Mouse (Mus musculus): Measurements from ENCODE around the gene Stox2. TPM values are rescaled to one million over a fixed set of nuclear protein-coding genes. Genes with fewer than 3 reads are reported as not detected.

Stox2 gene
- polyA plus RNA-seq, 1 experiment from 2014 or later, result 25.1 TPM

DNA sequence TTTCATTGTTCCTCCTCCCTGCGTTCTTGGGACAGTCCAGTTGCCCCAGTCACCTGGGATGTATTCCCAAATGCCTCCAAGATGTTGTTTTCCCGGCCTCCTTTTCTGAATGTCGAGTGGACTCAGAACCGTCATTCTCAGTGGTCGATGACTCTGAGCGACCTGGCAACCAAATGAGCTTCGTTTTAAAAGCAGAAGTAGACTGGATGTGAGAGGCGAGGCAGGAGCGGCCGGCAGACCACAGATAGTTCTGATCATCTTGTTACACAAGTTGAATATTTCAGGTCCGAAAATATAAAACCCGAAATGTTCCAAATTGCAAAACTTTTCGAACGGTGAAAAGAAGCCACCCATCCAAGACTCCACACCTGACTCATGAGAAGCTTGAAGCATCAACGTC, 76.2 kb downstream of the Stox2 start:
- H3K4me1 ChIP-seq, result peaks cover 31% of the 10 kb centered on the region
- no peaks in the 10 kb centered on the region for H3K27me3 ChIP-seq (ENCODE audit: poor library complexity, severe bottlenecking)
- no peaks in the 10 kb centered on the region for H3K36me3 ChIP-seq (replicated peaks)
- no peak overlapping the region for H3K4me3 ChIP-seq
- no peak for DNase-seq (ENCODE audit: extremely low spot score, low spot score)
- H3K9me3 ChIP-seq, result 0 out of 2 replicates have a peak, but pooled peaks cover 6% of the 10 kb centered on the region
- 88% methylated on average over 15 of the region's 15 CpGs for WGBS
- 0 out of 2 replicates have a peak overlapping the region, but pooled peaks have one; percentile 41 for H3K27ac ChIP-seq

DNA sequence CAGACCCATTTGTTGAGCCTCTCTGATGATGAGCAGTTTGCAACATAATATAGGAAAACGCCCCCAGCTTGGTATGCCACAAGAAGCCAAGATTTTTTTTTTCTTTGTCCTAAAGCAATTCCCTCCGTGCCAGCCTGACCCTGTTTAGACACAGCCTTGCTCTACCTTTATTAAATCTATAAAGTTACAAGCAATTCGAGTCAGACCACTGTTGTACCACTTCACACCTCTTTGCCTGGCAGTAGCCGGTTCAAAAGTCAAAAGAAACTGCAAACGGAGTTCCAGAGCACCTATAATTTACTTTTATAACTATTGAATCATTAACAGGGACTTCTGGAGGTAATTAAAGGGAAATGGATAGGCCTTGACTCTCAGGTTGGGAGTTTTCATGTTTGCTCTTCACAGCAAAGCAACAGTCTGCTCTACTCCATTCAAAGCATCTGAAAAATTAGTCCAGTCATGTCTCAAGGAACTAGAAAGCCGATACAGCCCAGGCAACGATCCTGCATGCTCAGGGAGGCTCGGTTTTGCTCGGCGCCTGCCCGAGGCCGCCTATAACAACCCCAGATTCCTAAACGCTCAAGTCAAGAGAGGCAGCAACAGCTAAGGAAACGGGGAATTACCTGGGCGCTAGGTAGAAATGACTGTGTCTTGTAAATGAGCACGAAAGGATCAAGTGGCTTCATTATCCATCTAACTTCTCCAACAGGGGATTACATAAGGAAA, 77.0 kb downstream of the Stox2 start:
- H3K27me3 ChIP-seq (ENCODE audit: poor library complexity, severe bottlenecking), result no peaks in the 10 kb centered on the region
- H3K4me1 ChIP-seq, result peaks cover 31% of the 10 kb centered on the region
- H3K4me3 ChIP-seq, result no peak overlapping the region
- WGBS, result 77% methylated on average over 16 of the region's 16 CpGs
- H3K27ac ChIP-seq, result 0 out of 2 replicates have a peak overlapping the region, but pooled peaks have one; percentile 41
- no peak for DNase-seq (ENCODE audit: extremely low spot score, low spot score)
- no peaks in the 10 kb centered on the region for H3K36me3 ChIP-seq (replicated peaks)
- H3K9me3 ChIP-seq, result no peaks in the 10 kb centered on the region

DNA sequence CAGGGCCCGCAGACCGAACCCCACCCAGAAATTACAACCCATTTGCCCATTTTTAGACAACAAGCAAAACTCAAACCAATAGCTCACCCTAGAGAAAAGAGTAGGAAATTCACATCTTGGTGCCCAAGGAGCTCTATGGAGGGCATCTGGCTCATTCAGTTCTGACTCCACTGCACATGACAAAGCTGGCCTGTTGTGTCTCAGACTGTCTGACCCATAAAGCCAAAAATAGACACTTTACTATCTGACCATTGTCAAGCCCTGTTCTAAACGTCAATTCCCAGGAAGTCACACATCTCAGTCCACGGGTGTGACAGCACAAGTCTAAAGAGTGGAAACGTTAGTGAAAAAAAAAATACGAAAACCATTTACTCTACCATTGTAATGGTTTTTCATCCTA, 79.1 kb downstream of the Stox2 start:
- Histone ChIP-seq H3K9me3 (no peaks in the 10 kb centered on the region), H3K4me1 (peaks cover 39% of the 10 kb centered on the region), H3K36me3 (replicated peaks) (no peaks in the 10 kb centered on the region), H3K4me3 (no peak overlapping the region), H3K27me3 (ENCODE audit: poor library complexity, severe bottlenecking) (no peaks in the 10 kb centered on the region), H3K27ac (no peak overlapping the region)
- 91% methylated on average over 6 of the region's 6 CpGs for WGBS
- no peak for DNase-seq (ENCODE audit: extremely low spot score, low spot score)

DNA sequence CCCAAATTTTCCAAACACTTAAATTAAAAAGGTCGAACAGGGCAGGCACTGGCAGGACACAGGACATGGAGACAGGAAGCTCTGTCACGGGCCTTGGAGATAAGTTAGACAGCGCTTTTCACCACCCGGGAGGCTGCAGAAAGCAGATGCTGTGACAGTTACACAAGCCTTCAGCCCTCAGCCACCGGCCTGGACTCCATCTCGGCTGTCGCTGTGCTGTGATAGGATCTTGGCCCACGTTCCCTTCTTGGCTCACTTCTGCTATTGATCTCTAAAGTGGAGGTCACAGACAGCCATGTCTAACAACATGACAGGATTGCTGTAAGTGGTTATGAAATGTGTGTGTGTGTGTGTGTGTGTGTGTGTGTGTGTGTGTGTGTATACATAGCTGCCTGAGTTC, 82.9 kb downstream of the Stox2 start:
- H3K9me3 ChIP-seq, result no peaks in the 10 kb centered on the region
- H3K27ac ChIP-seq, result no peak overlapping the region
- peaks cover 8% of the 10 kb centered on the region; the same call in 1 of the 2 replicates for H3K4me1 ChIP-seq
- no peak for DNase-seq (ENCODE audit: extremely low spot score, low spot score)
- no peaks in the 10 kb centered on the region for H3K27me3 ChIP-seq (ENCODE audit: poor library complexity, severe bottlenecking)
- H3K4me3 ChIP-seq, result no peak overlapping the region
- WGBS, result 68% methylated on average over 8 of the region's 8 CpGs
- no peaks in the 10 kb centered on the region for H3K36me3 ChIP-seq (replicated peaks)

DNA sequence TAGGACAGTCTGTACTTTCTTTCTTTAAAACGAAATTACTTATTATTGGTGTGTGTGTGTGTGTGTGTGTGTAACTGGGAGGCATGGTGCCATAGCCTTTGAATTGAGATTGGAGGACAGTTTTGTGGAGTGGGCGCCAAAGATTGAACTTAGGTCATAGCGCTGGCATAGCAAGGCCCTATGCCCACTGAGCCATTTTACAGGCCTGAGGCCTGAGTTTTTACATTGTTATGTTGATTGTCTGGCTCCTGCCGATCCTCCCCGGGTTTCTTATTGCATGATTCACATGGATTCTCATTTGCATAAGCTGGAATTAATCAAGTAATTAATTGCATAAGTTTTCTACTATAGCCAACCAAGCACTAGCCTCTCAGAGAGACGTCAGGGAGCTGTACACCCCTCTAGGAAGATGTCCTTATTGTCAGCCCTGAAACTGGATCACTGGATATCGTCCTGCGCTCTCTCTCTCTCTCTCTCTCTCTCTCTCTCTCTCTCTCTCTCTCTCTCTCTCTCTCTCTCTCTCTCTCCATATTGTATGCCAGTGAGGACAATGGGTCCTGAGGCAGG, 90.7 kb downstream of the Stox2 start:
- no peaks in the 10 kb centered on the region for H3K36me3 ChIP-seq (replicated peaks)
- peak overlapping the region; percentile 52; the same call in 1 of the 2 replicates for H3K27ac ChIP-seq
- peaks cover 10% of the 10 kb centered on the region; the same call in 1 of the 2 replicates for H3K27me3 ChIP-seq (ENCODE audit: poor library complexity, severe bottlenecking)
- no peaks in the 10 kb centered on the region for H3K9me3 ChIP-seq
- no peak overlapping the region for H3K4me3 ChIP-seq
- peaks cover 46% of the 10 kb centered on the region for H3K4me1 ChIP-seq
- WGBS, result 81% methylated on average over 8 of the region's 8 CpGs
- DNase-seq (ENCODE audit: extremely low spot score, low spot score), result no peak

DNA sequence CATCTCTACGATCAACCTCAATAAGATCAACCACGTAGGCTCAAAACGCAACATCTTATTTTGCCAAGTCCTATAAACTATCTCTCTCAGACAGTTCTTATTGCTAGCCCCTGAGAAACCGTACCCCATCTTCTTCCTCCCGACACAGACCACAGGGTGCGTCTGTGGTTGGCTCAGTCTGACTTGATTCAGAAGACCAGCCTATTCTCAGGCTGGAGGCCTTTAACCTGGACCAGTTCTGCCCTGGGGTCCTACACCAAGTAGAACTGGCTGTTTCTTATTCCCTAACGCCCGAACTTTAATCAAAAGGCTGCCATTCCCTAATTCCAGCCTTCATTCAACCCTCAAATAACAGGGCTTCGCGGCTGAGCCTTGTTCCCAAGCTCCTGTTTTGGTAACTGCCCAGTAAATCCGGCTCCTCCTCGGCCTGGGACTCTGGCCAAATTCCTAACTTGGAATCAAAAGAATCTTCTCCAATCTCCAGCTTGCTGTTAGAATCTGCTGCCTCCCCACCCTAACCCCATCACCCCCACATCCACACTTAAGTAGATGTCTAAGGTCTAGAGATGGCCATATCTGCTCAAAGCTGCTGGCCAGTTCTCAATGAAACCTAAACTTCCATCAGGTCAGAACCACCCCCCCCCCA, 91.5 kb downstream of the Stox2 start:
- Histone ChIP-seq H3K27me3 (ENCODE audit: poor library complexity, severe bottlenecking) (peaks cover 16% of the 10 kb centered on the region; the same call in 1 of the 2 replicates), H3K9me3 (no peaks in the 10 kb centered on the region), H3K36me3 (replicated peaks) (no peaks in the 10 kb centered on the region), H3K4me3 (no peak overlapping the region), H3K27ac (0 out of 2 replicates have a peak overlapping the region, but pooled peaks have one; percentile 52), H3K4me1 (peaks cover 51% of the 10 kb centered on the region)
- no peak for DNase-seq (ENCODE audit: extremely low spot score, low spot score)
- 77% methylated on average over 12 of the region's 12 CpGs for WGBS

DNA sequence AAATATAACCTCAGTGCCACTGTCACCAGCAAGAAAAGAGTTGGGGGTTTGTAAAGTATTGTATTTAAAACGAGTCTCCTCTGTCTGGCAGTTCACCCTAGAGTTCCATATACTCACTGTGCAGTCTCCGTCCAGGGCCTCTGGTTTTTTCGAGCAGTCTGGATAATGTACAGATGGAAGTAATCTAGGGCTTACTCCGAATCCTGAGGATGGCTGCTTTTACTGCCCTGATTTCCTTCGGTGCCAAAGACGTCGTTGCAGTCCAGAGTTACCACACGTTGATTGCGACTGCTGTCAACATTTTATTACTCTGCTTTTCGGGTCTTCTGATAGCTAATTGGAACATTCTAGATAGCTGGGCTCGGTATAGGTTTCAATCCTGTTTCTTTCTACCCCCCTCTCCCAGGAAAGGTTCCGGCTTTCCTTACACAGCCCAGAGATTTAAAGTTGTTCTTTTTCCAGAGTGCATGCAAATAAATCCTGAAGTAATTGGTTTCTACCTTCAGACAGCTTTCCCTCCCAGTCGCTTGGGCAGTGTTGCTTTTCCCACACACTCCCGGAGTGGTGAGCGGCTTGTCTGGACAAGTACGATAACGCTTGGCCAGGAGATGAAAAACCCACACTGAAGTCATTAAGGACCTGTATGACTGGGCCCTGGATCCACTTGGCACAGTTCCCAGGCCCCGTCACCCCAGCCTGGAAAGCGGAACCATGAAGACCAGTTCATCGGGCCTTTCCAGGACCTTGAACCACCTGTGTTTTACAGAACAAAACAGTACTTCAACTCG, 94.1 kb downstream of the Stox2 start:
- Histone ChIP-seq H3K36me3 (replicated peaks) (no peaks in the 10 kb centered on the region), H3K9me3 (no peaks in the 10 kb centered on the region), H3K27me3 (ENCODE audit: poor library complexity, severe bottlenecking) (peaks cover 31% of the 10 kb centered on the region; the same call in 1 of the 2 replicates), H3K4me3 (no peak overlapping the region), H3K27ac (peak overlapping the region; percentile 26; the same call in 1 of the 2 replicates), H3K4me1 (peaks cover 76% of the 10 kb centered on the region)
- DNase-seq (ENCODE audit: extremely low spot score, low spot score), result no peak
- WGBS, result 81% methylated on average over 21 of the region's 21 CpGs

DNA sequence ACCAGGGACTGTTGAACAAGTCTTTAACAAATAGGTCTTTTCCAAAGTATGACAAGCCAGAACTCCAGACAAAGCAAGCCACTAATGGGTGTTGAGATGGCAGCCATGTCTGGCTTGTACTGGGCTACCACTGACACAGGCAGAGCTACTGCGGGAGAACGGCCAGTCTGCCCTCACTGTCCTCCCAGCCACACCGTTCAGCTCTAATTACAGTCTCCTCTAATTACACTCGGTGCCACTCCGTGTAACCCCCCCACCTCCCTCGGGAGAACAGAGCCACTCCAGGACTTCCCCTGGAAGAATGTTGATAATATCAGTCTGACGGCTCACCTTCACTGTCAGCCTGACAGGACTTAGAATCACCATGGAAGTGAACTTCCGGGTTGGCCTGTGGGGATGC, 97.1 kb downstream of the Stox2 start:
- peaks cover 81% of the 10 kb centered on the region for H3K4me1 ChIP-seq
- no peaks in the 10 kb centered on the region for H3K9me3 ChIP-seq
- 72% methylated on average over 8 of the region's 8 CpGs for WGBS
- H3K27me3 ChIP-seq (ENCODE audit: poor library complexity, severe bottlenecking), result peaks cover 34% of the 10 kb centered on the region; the same call in 1 of the 2 replicates
- H3K4me3 ChIP-seq, result no peak overlapping the region
- no peak for DNase-seq (ENCODE audit: extremely low spot score, low spot score)
- no peaks in the 10 kb centered on the region for H3K36me3 ChIP-seq (replicated peaks)
- peak overlapping the region; percentile 53 for H3K27ac ChIP-seq

DNA sequence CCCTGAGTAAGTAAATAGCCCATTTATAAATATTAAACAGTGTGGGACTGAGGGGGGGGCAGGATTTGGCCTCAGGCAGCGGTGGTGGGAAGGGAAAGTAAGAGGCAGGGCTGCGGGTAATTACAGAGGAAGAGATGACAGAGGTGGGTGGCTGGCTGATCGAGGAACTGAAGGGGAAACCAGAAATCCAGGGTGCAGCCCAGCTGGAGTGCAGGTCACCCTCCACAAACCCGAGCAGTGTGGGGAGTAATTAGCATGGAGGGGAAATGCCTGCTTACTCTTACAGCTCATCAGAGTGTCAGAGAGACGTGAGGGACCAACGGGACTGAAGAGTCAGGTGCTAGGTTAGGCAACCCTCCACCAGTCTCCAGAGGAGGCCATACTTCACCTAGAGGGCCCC, 98.4 kb downstream of the Stox2 start:
- Histone ChIP-seq H3K4me3 (no peak overlapping the region), H3K9me3 (no peaks in the 10 kb centered on the region), H3K27ac (peak overlapping the region; percentile 62), H3K36me3 (replicated peaks) (no peaks in the 10 kb centered on the region), H3K4me1 (peaks cover 85% of the 10 kb centered on the region), H3K27me3 (ENCODE audit: poor library complexity, severe bottlenecking) (peaks cover 31% of the 10 kb centered on the region; the same call in 1 of the 2 replicates)
- no peak for DNase-seq (ENCODE audit: extremely low spot score, low spot score)
- 45% methylated on average over 6 of the region's 6 CpGs for WGBS

DNA sequence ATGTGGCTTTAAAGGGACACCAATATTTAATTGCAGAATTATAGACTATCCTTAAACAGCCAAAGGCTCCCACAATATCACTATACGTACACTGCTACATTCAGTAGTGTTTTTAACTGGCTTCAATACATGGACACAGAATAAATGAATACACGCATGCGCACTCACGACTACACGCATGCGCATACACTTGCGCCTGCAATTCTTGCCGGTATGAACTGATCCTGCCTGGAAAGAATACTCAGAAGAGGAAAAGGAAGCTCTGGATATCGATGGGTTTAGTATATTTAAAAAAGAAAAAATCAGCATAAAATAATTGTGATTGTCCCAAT, 100.4 kb downstream of the Stox2 start:
- Histone ChIP-seq H3K4me3 (peak overlapping the region; percentile 33), H3K27me3 (ENCODE audit: poor library complexity, severe bottlenecking) (peaks cover 43% of the 10 kb centered on the region; the same call in 1 of the 2 replicates), H3K27ac (peak overlapping the region; percentile 83), H3K4me1 (peaks cover 89% of the 10 kb centered on the region), H3K36me3 (replicated peaks) (no peaks in the 10 kb centered on the region), H3K9me3 (no peaks in the 10 kb centered on the region)
- 46% methylated on average over 9 of the region's 9 CpGs for WGBS
- peak; percentile 69 for DNase-seq (ENCODE audit: extremely low spot score, low spot score)

DNA sequence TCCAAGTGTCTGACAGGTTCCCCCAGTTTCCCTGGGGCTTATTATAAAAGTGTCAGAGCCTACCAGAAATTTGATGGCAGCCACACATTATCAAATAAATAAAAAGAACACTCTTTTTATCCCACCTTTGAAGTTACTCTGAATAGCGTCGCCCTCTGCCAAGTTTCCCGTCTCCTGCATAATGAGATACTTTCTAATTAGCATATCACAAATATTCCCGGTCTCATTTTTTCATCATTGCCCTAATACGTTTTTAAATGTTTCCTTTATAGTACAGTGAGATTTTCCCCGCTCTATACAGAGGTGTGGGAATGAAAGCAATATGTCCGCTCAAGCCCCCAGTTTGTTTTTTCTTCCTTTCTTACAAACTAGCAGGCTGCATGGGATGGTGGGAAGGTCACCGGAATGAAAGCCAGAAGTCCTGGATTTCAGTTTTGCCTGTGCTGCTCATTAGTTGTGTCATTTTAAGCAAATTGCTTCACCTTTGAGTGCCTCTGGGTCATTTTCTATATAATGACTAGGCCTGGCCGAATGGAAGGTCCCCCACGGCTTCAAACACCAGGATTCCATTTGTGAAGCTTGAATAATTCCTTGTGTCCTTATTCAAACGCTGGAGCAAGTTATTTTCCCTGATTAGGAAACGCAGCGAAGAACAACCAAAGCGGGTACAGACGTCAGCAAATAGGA, 100.9 kb downstream of the Stox2 start:
- Histone ChIP-seq H3K27ac (peak overlapping the region; percentile 83), H3K4me3 (peak overlapping the region; percentile 33), H3K27me3 (ENCODE audit: poor library complexity, severe bottlenecking) (peaks cover 43% of the 10 kb centered on the region; the same call in 1 of the 2 replicates), H3K4me1 (peaks cover 91% of the 10 kb centered on the region), H3K9me3 (no peaks in the 10 kb centered on the region), H3K36me3 (replicated peaks) (no peaks in the 10 kb centered on the region)
- 8% methylated on average over 15 of the region's 15 CpGs for WGBS
- DNase-seq (ENCODE audit: extremely low spot score, low spot score), result peak; percentile 72

DNA sequence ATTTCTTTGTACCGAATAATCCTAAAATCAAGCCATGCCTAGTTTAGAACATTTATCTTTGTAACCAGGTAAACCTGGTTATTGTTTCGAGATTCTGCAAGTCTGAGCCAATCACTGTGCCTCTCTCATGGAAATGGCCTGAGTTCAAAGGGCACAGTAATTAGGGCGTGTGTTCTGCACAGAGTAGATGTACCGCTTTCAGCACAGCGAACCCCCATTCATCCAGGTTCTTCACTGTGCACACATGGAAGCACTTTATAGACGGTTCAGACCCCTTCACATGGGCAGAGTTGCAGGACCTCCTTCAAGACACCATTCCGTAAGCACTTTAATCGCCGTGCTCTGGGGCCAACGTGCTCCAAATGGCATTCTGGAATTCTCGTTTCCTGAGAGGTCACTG, 104.7 kb downstream of the Stox2 start:
- Histone ChIP-seq H3K9me3 (no peaks in the 10 kb centered on the region), H3K27ac (no peak overlapping the region), H3K4me3 (no peak overlapping the region), H3K36me3 (replicated peaks) (no peaks in the 10 kb centered on the region), H3K4me1 (peaks cover 74% of the 10 kb centered on the region), H3K27me3 (ENCODE audit: poor library complexity, severe bottlenecking) (peaks cover 16% of the 10 kb centered on the region; the same call in 1 of the 2 replicates)
- no peak for DNase-seq (ENCODE audit: extremely low spot score, low spot score)
- 68% methylated on average over 11 of the region's 11 CpGs for WGBS

Measured in forebrain, embryonic 10.5 days (tissue).